Mouse (Mus musculus) mature B cell (primary cell): ENCODE measurements around the gene Acvr2a.

Source experiments
- in situ Hi-C: fragments of 300-500 bp; cut with MboI; formaldehyde crosslinking; loops from 2 replicates; pipeline ENCODE4 v1.14.3; 2019

Gene Acvr2a

DNA sequence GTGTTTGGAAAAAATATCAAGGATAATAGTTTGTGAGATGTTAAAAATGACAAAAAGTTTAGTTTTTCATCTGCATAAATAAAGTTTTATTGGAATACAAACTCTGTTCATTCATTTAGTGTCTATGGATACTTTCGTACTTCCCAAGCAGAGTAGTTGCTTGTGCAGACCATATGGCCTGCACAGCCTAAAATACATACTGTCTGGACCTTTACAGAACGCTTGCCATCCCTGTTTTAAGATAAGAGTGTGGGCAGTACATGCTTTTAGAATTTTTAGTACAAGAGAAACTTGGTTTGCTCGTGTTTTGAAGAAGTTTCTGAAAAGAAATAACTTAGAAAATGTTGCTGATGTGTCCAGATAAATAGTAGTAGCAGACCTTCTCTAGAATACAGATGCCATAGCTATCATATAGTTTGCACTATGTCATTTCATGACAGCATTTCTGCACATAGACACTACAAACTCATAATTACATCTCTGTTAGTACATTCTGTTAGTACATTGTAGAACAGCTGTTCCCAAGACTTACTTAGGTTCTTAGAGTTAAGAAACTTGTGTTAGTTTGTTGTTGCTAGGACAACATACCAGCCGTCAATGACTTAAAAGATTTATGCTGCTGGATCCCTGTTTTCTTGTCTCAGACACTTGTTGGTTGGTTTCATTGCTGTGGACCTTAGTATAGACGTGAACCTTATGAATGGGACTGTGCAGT, 54.4 kb downstream of the Acvr2a start:
- in situ Hi-C loops: no loop called here

DNA sequence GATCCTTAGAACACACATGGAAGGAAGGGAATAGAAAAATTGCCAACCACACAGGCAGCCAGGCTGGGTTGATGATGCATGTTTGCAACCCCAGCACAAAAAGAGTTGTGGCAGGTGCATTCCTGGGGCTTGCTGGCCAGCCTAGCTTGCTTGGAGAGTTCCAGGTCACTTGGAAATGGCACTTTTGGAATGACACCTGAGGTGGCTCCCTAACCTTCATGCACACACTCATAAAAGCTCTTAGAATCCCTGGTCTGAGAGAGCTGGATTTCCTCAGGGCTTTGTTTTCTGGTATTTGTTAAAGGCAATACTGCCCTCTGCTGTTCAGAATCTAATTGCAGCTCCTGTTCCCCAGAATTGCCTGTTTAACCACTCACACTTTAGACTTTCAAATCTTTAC, 72.0 kb downstream of the Acvr2a start:
- in situ Hi-C loops: loop anchor here (25.0 kb wide), 1 partner anchor 1399 kb away; no protein-coding TSS in a partner anchor

DNA sequence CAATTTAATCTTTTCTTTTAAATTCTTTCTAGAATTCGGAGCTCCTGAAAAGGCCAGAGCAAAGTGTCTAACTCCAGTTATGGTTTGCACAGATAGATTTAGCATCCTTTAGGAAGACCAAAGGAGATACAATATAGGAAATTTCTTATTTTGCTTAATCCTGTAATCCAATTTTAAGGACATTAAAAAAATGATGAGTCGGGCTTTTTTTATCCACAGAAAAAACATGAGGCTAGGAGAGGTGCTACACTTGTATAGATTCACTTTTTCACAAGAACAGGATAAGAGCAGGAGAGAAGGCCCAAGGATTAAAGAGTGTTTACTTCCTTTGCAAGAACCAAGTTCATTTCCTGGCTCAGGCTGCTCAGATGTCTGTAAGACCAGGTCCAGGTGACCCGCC, 81.3 kb downstream of the Acvr2a start:
- in situ Hi-C loops: loop anchor here (25.0 kb wide), 1 partner anchor 1408 kb away; no protein-coding TSS in a partner anchor

DNA sequence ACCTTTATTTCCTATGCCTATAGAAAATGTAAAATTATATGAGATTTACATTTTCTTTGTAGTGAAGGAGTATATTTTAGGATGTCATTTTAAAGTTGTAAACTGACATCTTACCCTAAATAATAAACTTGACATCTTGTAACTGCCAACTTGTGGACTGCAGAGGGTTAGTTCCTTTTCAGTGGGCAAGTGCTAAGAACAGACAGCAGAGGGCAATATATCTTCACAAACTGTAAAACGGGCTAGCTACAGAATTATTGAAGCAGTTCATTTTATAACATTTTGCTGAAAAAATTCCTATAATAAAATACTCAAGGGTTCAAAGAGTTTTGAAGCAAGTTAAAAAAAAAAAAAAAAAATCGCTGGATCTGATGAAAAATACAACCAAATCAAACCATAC, 95.0 kb downstream of the Acvr2a start:
- in situ Hi-C loops: loop anchor here (25.0 kb wide), 2 partner anchors 403 to 828 kb away; no protein-coding TSS in a partner anchor

DNA sequence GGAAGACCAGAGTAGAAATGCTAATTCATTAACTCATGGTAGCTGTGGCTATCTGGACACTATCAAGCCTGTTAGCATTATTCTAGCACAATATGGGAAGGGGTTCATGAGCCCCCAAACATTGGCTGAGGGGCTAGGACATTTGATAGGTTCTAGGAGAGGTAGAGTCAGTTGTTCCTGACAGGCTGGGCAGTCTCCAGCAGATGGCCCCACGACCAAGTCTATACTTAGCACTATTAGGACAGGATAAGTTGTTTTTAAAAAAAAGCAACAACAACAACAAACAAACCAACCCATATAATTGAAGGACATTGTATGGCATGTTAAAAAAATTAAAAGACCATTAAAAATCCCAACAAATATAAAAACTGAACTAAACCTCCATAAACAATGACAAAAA, 100.3 kb downstream of the Acvr2a start:
- in situ Hi-C loops: loop anchor here (25.0 kb wide), 2 partner anchors 398 to 823 kb away; no protein-coding TSS in a partner anchor

DNA sequence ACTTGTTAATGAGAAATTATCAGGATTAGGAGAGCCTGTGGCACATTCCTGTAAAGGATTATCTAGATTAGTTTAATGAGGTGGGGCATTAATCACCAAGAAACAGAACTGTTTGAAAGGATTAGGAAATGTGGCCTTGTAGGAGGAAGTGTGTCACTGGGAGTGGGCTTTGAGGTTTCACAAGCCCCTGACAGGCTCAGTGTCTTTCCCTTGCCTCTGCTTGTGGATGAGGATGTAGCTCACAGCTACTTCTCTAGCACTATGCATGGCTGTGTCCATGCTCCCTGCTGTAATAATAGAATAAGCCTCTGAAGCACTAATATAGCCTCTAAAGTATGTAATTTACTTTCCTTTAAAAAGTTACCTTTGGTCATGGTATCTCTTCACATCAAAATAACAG, 101.9 kb downstream of the Acvr2a start:
- in situ Hi-C loops: loop anchor here (25.0 kb wide), 2 partner anchors 396 to 821 kb away; no protein-coding TSS in a partner anchor

DNA sequence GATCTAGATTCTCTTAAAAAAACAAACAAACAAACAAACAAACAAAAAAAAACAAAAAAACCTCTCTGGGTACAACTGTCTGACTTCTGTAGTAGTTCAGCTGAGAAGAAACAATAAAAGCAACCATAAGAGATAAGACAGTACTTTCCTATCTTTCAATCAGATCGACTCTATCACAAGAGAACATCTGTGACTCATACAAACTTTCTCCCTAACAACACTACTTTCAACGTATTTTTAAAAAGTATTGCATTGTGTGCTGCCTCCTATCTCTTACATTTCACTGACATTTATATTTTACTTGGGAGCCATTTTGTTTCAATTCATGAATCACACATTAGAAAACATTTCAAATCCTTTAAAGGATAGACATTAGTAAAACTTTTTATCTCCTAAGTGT, 121.1 kb downstream of the Acvr2a start:
- in situ Hi-C loops: no loop called here

GRCm38 (mm10) chr2:48947761-48948160, 133.9 kb downstream of the Acvr2a start:
- in situ Hi-C loops: no loop called here

DNA sequence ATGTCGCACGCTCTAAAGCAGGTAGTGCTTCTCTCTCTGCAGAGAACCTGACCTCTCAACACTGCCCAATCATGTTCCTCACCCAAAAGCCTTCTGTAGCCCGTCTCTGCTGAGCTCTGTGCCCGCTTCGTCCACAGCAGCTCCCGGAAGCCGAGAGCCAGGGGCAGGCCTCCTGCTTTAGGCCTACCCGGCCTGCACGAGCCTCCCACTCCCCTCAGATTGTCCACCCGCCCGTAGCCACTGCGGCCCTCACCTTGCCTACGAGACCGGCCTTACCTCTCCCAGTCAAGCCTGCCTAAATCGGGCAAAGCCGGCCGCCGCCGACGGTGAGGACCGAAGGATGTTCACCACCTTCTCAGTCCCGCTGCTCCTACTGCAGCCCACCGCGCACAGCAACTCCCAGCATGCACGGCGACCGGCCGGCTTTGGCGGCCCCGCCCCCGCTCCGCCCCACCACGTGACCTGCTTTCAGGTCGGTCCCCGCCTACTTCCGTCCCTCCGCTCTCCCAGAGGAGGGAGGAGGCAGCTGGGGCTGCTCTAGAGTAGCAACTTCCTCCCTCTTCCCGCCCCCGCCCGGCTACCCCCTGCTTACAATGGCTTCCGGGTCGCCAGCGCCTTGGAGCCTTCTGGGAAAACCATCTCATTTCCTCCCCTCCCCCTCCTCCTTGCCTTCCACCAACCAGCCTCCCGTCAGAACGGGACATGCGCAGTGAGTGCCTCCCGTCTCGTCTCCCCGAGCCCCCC, 135.1 kb downstream of the Acvr2a start, which contains the start of gene Mbd5:
Gene Mbd5 (plus strand): TSS at position 668 of the 744 bp plus-strand sequence.
- in situ Hi-C loops: no loop called here

- in situ Hi-C loops: no loop called here
Observed at GRCm38 (mm10) chr2:48949743-48950251, 135.9 kb downstream of the Acvr2a start.

- in situ Hi-C loops: no loop called here
Observed at GRCm38 (mm10) chr2:48950252-48950315, 136.2 kb downstream of the Acvr2a start, which contains the start of gene Orc4. TSS of gene Orc4 (minus strand) at chr2:48950277.

- in situ Hi-C loops: no loop called here
Observed at GRCm38 (mm10) chr2:48950316-48950880, 136.5 kb downstream of the Acvr2a start.
